Mouse (Mus musculus) retina, postnatal 7 days (tissue): ENCODE data around the gene Olfr1151.

Experiments
- DNase-seq: peaks from one replicate; pipeline ENCODE4 v3.0.0-alpha.2; 2012; ENCODE audit warnings: low read depth, low spot score

Gene Olfr1151

DNA sequence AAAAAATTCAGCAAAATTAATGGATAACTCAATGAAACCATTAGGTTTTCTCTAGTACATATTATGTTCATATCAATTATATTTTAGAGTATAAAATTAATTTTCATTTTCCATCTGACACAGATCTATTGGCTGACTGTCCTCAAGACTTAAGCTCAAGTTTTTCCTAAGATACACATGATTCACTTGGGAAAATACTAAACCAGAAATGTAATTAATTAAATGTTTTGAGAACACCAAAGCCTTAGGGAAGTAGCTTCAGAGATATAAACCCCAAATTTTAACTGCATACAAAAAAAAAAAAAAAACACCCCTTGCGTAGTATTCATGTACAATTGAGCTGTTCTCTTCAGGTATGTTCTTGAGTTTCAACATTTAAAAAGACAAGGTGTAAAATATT is at the start of gene Olfr1151:
Gene Olfr1151 (plus strand): TSS at position 301 of the 400 bp plus-strand sequence.
- DNase-seq = no peak

DNA sequence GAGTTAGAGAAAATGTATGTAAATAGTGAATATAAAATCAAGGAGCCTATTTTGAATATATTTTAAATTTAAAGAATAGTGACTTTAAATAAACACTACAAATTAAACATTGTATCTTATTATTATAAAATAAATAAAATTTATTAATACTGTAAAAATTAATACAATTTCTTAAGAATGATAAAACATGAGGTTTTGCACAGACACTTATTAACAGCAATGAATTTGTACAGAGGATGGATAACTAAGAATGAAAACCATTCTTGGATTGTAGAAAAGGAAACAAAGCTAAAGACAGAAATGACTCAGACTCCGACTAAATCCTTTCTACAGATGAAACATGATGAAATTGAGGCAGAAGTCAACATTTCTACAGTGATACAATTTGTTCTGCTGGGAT is 46.1 kb upstream of the Olfr1151 start, which contains the start of gene Olfr1145:
Gene Olfr1145 (plus strand): TSS at position 301 of the 400 bp plus-strand sequence.
- no peak for DNase-seq

DNA sequence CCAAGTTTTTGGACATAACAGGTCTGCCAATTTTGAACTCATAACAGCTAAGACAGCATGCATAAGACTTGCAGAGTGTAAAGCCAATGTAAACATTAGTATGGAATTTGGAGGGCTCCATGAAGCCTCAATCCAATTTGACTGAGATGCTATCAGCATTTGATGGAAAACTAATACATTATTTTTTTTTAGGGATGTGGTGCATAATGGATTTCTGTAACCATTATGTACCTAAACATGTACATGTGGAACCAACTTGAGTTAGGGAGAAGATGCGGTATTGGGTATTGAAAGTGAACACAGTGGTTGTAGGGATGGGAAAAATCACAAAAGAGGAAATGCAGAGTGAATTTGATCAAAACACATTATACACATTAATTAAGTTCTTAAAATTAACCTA is 25.4 kb upstream of the Olfr1151 start, which contains the start of gene Olfr1148:
Gene Olfr1148 (plus strand): TSS at position 301 of the 400 bp plus-strand sequence.
- DNase-seq = no peak

DNA sequence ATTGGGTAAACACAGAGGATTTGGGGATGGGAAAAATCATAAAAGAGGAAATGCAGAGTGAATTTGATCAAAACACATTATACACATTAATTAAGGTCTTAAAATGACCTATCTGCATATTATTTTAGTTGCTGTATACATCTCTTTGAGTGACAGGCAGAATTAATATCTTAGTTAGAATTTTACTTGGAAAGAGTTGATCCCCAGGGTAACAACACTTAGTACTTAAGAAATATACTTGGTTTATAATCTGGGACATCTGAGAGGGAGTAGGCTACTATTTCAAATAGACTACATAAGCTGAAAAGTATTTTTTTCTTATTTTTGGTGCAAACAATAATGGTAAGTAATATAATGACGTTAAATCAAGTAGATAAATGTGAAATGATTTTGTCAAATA is 12.0 kb upstream of the Olfr1151 start, which contains the start of gene Olfr1150-ps1:
Gene Olfr1150-ps1 (plus strand): TSS at position 301 of the 400 bp plus-strand sequence.
- DNase-seq = no peak

DNA sequence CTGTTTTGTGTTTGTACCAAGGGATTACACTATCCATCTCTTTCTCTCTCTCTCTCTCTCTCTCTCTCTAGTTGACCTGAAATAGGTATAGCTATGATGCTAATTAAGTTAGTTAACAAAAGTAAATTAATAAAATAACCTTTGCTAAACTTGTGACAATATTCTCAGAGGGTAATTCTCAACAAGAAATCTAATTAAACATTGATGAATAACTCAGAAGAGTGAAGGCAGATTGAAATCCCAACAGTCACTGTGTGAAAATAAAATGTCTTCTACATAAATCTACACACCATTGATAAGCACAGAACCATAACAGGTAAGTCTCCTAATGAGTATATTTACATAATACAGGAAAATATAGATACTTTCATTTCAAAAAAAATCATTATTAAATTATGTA is 10.5 kb downstream of the Olfr1151 start, which contains the start of gene Olfr1152:
Gene Olfr1152 (plus strand): TSS at position 301 of the 400 bp plus-strand sequence.
- no peak for DNase-seq

DNA sequence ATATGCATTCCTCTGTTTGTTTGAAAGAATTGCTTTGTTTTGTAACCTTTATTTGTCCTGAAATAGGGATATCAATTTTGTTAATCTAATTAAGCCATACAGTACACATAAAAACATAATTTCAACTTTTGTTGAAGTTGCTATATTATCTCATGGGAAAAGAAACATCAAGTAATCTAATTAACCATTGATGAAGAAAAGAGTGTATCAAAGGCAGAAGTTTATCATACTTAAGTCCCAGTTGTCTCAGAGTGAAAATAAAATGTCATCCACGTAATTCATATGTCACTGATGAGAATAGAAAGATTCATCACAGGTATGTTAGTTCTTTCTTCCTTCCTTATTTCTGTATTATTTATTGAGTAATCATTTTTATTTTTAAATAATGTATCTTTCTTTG is 39.0 kb downstream of the Olfr1151 start, which contains the start of gene Olfr1153:
Gene Olfr1153 (plus strand): TSS at position 301 of the 400 bp plus-strand sequence.
- no peak for DNase-seq

DNA sequence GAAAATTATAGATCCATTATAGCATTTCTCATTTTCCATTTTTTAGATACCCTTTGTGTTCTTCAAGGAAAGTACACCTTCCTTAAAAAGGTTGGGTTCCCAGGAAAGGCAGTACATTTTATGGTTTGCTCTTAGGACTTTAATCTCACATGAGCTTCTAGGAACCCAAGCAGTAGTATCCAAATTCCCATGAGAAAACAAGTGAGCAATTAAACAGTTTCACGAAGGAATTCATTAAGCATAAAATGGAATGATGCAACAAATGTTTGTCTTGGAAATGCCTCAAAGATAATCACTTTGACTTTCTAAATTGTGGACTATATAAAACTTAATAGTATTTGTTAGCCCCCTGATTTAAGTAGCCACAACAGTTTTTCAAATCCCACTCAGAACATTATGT is 49.4 kb downstream of the Olfr1151 start, which contains the start of gene Olfr1154:
Gene Olfr1154 (minus strand): TSS at position 101 of the 400 bp plus-strand sequence.
- DNase-seq = no peak
